Mouse (Mus musculus) splenic B cell, adult 2 months (primary cell): ENCODE data around the gene Fras1.

Source experiments
- DNase-seq: peaks from one replicate; pipeline ENCODE4 v3.0.0-alpha.2; 2011; ENCODE audit warnings: low read depth, low spot score
- H3K27me3 ChIP-seq: 2 replicates; pipeline ENCODE4 v1.6.1; 2012; ENCODE audit warnings: mild to moderate bottlenecking, low read length, moderate library complexity, mixed read lengths; ENCODE audit not compliant: control insufficient read depth, poor library complexity, insufficient read depth, severe bottlenecking
- H3K36me3 ChIP-seq: 2 replicates; pipeline ENCODE4 v1.6.1; 2012; ENCODE audit warnings: mild to moderate bottlenecking, low read length, moderate library complexity, mixed read lengths; ENCODE audit not compliant: control insufficient read depth, poor library complexity, insufficient read depth, severe bottlenecking

The Fras1 gene

DNA sequence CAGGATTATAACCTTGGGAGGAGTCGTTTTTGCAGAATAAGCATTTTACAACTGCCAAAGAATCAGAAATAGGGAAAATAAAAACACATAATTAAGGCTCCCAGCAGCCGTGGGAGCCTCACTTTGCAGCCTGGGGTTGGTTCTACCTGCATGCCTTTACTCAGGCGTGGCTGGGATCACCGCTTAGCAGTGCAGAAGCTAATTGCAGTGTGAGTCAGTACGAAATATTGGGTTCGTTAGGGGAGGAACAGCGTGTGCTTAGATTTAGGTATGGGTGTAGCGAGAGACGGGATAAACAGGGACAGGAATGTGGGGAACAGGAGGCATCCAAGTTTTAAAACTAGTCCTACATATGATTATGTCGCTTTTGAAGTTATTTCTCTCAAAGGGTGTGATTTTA is 238.3 kb downstream of the Fras1 start:
- Histone ChIP-seq H3K27me3 (no peaks in the 10 kb centered on the region), H3K36me3 (no peaks in the 10 kb centered on the region)
- no peak for DNase-seq

DNA sequence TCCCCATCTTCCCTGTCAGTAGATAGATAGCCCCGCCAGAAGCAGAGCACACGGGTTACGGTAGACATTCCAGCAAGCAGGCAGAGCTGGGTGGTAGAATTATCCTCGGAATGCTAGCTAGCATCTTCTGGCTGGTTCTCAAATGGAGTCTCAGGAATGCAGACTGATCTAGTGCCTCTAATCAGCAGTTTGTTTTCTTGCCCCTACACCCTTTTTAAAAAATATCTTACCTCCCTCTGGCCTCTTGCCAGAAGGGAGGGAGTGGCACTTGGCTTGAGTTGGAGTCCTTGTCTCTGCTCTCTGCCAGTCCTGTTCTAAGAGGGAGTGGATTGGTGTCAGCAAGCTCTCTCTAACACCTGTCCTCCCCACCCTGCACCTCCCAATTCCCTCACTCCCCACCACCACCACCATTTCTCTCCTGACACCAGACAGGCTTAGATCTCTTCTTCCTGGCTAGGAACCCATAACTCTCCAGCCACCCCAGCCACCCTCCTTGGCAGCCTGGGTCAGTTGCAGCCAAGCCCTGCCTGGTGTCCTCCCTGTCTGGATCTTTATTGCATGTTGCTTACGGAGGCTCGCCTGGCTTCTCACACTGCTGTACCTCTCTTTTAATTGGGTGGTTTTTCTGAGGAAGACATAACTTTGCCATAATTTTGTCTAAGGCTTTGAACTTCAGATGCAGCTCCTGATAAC is 243.3 kb downstream of the Fras1 start:
- no peaks in the 10 kb centered on the region for H3K27me3 ChIP-seq
- no peak for DNase-seq
- H3K36me3 ChIP-seq = no peaks in the 10 kb centered on the region

GRCm38 (mm10) chr5:96618008-96618407 is 244.3 kb downstream of the Fras1 start:
- Histone ChIP-seq H3K36me3 (no peaks in the 10 kb centered on the region), H3K27me3 (no peaks in the 10 kb centered on the region)
- DNase-seq = no peak

DNA sequence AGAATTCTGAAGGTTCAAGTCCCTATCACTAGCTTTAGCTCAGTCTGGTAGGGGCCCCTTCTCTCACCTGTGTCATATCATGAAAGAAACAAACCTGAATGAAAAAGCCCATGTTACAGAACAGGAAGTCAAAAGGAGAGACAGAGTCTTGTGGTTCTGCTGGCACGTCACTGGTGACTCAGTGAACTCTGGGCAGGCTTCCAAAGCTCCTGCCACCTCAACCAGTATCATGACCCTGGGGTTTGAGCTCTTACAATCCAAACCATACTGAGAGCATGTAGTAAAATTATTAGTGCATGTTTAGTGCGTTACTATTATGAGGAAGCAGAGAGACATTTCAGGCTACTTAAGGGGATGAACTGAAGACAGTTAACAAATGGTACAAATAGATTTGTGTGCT is 246.5 kb downstream of the Fras1 start:
- Histone ChIP-seq H3K36me3 (no peaks in the 10 kb centered on the region), H3K27me3 (no peaks in the 10 kb centered on the region)
- DNase-seq = no peak

- DNase-seq = no peak
- H3K36me3 ChIP-seq = no peaks in the 10 kb centered on the region
- H3K27me3 ChIP-seq = no peaks in the 10 kb centered on the region
These were observed 246.9 kb downstream of the Fras1 start for GRCm38 (mm10) chr5:96620618-96621017.

GRCm38 (mm10) chr5:96622604-96623352 is 249.0 kb downstream of the Fras1 start:
- no peak for DNase-seq
- Histone ChIP-seq H3K27me3 (no peaks in the 10 kb centered on the region), H3K36me3 (no peaks in the 10 kb centered on the region)

DNA sequence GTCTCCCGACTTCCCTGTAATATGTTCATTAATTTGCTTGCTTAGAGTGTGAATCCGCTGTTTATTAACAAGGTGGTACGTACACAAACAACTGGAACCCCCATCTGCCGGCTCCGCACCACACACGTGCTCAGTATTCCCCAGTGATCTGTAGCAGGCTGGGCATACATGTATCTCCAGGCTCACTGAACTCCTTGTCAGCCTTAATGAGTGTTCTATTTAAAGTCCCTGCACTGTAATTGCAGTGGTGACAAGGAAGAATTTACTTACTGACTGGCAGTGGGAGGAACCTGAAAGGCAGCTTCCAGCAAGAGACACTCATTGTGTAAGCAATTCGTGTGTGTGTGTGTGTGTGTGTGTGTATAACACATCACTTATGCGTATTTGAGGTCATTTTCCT is 256.1 kb downstream of the Fras1 start:
- no peak for DNase-seq
- H3K36me3 ChIP-seq = no peaks in the 10 kb centered on the region
- H3K27me3 ChIP-seq = no peaks in the 10 kb centered on the region

GRCm38 (mm10) chr5:96635146-96635862 is 261.5 kb downstream of the Fras1 start:
- DNase-seq = no peak
- H3K36me3 ChIP-seq = no peaks in the 10 kb centered on the region
- no peaks in the 10 kb centered on the region for H3K27me3 ChIP-seq

GRCm38 (mm10) chr5:96635866-96636265 is 262.1 kb downstream of the Fras1 start:
- Histone ChIP-seq H3K27me3 (no peaks in the 10 kb centered on the region), H3K36me3 (no peaks in the 10 kb centered on the region)
- no peak for DNase-seq

- no peak for DNase-seq
- no peaks in the 10 kb centered on the region for H3K36me3 ChIP-seq
- no peaks in the 10 kb centered on the region for H3K27me3 ChIP-seq
These were observed 265.6 kb downstream of the Fras1 start for GRCm38 (mm10) chr5:96639213-96639910.

DNA sequence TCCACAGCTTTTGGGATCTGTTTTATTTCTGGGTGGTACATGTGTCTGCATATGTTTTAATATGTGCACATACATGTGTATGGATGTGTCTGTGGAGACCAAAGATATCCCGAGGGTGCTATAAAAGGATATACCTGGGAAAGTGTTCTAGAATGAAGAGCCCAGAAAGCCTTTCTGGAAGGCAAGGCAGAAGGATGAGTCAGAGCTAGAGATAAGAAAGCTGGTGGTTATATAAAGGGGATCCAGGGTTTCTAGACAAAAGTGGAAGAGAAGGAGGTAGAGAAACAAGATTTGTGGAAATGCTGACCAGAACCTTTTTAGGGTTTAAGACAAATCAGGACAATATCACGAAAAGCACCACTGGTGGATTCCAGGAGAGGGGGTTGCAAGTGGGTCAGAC is 267.5 kb downstream of the Fras1 start:
- DNase-seq = no peak
- Histone ChIP-seq H3K36me3 (no peaks in the 10 kb centered on the region), H3K27me3 (no peaks in the 10 kb centered on the region)

- DNase-seq = no peak
- no peaks in the 10 kb centered on the region for H3K27me3 ChIP-seq
- no peaks in the 10 kb centered on the region for H3K36me3 ChIP-seq
These were observed 301.9 kb downstream of the Fras1 start for GRCm38 (mm10) chr5:96675676-96676075.

- DNase-seq = no peak
- Histone ChIP-seq H3K27me3 (no peaks in the 10 kb centered on the region), H3K36me3 (no peaks in the 10 kb centered on the region)
These were observed 303.7 kb downstream of the Fras1 start for GRCm38 (mm10) chr5:96677498-96677897.

DNA sequence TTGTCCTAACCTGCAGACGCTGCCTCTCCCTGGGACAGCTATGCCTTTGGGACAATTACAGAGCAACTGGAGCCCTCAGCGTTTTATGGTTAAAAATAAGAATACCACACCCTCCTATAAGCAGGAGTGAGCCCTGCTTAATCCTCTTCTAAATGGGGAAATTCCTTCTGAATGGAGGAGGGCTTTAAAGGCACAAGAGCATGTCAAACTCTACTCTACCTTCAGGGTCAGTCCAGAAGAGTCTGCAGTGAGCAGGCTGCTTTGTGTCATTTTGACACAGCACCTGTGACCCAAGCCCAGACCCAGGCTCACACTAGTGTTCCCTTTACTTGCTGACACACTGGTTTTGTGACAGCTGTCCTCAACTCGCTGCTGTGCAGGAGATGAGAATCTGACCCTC is 307.3 kb downstream of the Fras1 start:
- no peak for DNase-seq
- H3K36me3 ChIP-seq = no peaks in the 10 kb centered on the region
- no peaks in the 10 kb centered on the region for H3K27me3 ChIP-seq

- Histone ChIP-seq H3K27me3 (no peaks in the 10 kb centered on the region), H3K36me3 (no peaks in the 10 kb centered on the region)
- DNase-seq = no peak
These were observed 309.0 kb downstream of the Fras1 start for GRCm38 (mm10) chr5:96682777-96683176.
